1 mouse cellular context compared by ENCODE assay signal in the genomic region with DNA sequence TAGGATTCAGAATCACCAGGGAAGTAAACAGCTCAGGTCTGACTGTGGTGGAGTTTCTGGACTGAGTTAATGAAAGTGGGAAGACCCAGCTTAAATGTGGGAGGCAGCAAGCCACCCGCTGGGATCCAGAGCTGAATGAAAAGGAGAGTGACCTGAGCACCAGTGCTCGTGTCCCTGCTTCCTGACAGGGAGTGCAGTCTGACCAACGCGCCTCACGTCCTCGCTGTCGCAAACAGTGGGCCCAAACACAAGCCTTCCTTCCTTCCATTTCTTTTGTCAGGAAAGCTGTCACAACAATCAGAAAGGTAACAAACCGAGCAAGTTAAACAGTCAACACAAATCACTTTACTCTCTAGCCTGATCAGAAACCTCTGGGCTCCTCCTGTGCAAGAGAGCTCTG.
TF ChIP-seq lines count a peak whose summit lies in the region.

No protein-coding gene starts in this region.

TF ChIP-seq in CH12.LX, 34 proteins besides CTCF, POLR2A, EP300 and RAD21:
- TF ChIP-seq USF2 (conservative IDR thresholded peaks at IDR 0.05; ENCODE audit: low read depth, low read length) (no peak), GABPA (IDR thresholded peaks at IDR 0.05; ENCODE audit: insufficient replicate concordance, low read depth, low read length) (no peak), ZMIZ1 (IDR thresholded peaks at IDR 0.05; ENCODE audit: low read depth, low read length) (no peak), ZC3H11A (IDR thresholded peaks at IDR 0.05; ENCODE audit: low read depth, low read length) (no peak), HCFC1 (IDR thresholded peaks at IDR 0.05; ENCODE audit: low read depth, low read length) (no peak), E2F4 (IDR thresholded peaks at IDR 0.05; ENCODE audit: insufficient replicate concordance, low read depth, low read length) (no peak), MXI1 (IDR thresholded peaks at IDR 0.05; ENCODE audit: low read depth, low read length) (no peak), MEF2A (IDR thresholded peaks at IDR 0.05; ENCODE audit: borderline replicate concordance, low read depth, low read length) (no peak), NRF1 (IDR thresholded peaks at IDR 0.05; ENCODE audit: low read depth, low read length) (no peak), RCOR1 (conservative IDR thresholded peaks at IDR 0.05; ENCODE audit: low read depth, low read length) (no peak), ETS1 (conservative IDR thresholded peaks at IDR 0.05; ENCODE audit: low read depth, low read length) (no peak), PAX5 (IDR thresholded peaks at IDR 0.05; ENCODE audit: low read length) (no peak), MAX (IDR thresholded peaks at IDR 0.05; ENCODE audit: low read length) (no peak), SIN3A (IDR thresholded peaks at IDR 0.05; ENCODE audit: low read length) (no peak), CHD1 (IDR thresholded peaks at IDR 0.05; ENCODE audit: low read depth, low read length) (no peak), JUN (IDR thresholded peaks at IDR 0.05; ENCODE audit: insufficient read depth, low read depth, low read length) (no peak)
